Mouse (Mus musculus): ENCODE results near the gene Cgrrf1.
A peak's percentile ranks its signal among the peaks of the same experiment; 100 is the strongest.

The Cgrrf1 gene

GRCm38 (mm10) chr14:46885891-46886301 lies 54.0 kb downstream of the Cgrrf1 start:
- peak; percentile 43 for DNase-seq (ENCODE audit: extremely low spot score)

DNA sequence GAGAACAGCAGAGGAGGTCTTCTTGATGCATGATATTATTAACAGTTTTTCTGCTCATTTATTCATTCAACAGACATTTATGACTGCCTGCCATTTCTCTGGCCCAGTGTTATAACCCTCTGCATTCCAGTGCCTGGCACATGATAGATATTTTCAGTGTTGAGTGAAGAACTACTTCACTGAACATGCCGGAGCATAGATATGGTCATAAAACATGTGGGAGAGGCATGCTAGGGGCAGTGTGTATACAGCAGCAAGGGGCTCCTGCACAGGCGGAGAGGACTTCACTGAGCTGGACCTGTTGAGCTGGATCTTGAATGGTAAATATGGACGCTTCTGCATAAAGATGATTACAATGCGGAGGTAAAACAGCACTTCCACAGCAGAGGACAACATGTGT lies 57.2 kb downstream of the Cgrrf1 start:
- no peak for DNase-seq (ENCODE audit: extremely low spot score)

DNA sequence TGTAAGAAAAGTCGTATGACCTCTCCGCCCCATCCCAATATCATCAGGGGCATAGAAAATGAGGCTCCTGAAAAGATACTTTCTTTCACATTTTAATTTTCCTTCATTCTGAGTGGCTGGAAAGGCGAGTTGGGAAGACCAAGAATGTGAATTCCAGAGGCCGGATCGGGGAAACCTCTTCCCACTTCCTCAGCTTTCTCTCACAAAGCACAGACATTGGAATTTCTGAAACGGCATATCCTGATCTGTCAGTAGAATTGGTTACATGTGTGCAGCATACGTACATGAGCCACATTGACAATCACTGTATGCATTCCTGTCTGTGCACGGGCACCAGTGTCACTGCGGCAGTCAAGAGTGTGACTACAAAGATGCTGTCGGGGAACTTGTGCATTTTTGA lies 62.0 kb downstream of the Cgrrf1 start:
- DNase-seq (ENCODE audit: extremely low spot score) = no peak

DNA sequence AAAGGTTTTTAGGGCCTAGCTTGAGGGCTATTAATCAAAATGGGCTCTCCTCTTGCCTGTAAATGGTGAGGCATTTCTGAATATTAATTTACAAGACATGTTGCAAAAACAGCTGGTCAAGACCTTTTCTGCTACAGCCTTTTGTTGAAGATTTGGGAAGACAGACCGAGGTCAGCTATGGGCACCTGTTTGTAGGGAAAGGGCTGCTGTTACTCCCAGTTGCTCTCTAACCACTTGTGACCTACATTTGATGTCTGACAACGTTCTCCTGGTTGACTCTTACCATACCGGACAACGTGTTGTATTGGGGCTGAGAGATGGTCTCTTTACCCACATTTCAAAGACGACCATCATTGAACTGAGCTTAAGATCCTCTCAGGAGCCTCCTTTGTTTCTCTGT lies 66.0 kb downstream of the Cgrrf1 start:
- no peak for DNase-seq (ENCODE audit: extremely low spot score)

GRCm38 (mm10) chr14:46898626-46899025 lies 66.7 kb downstream of the Cgrrf1 start:
- DNase-seq (ENCODE audit: extremely low spot score) = no peak

DNA sequence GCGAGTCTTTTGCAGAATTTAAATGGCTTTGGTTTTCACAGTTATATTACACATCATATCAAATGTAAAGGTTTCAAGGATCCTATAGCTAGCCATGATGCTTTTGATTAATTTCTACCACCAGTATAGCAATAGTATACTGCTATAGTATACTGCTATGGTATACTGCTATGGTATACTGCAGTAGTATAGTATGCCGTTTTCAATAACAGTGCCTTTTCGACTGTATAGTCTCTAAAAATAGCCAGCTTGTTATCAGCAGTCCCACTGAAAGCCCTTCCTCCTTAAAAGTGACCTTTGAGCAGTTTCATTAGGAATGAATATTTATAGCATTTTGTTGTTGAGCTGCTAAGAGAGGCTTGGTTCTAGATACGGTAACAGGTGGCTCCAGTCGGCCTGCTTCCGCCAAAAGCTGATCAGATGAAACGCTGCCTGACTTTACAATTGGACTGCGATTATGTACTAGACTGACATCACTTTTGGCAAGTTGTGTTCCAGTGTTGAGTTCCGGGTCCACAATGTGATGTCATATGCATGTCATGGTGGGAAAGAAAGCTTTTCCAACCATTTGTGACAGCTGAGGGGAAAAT lies 70.7 kb downstream of the Cgrrf1 start:
- DNase-seq (ENCODE audit: extremely low spot score) = no peak
